Mouse (Mus musculus): ENCODE results near the gene Stox2. TPM values are rescaled to one million over a fixed set of nuclear protein-coding genes. Genes with fewer than 3 reads are reported as not detected.

The Stox2 gene
- total RNA-seq, 2 experiments from 2014 or later = 0.26 TPM; not detected in 1

DNA sequence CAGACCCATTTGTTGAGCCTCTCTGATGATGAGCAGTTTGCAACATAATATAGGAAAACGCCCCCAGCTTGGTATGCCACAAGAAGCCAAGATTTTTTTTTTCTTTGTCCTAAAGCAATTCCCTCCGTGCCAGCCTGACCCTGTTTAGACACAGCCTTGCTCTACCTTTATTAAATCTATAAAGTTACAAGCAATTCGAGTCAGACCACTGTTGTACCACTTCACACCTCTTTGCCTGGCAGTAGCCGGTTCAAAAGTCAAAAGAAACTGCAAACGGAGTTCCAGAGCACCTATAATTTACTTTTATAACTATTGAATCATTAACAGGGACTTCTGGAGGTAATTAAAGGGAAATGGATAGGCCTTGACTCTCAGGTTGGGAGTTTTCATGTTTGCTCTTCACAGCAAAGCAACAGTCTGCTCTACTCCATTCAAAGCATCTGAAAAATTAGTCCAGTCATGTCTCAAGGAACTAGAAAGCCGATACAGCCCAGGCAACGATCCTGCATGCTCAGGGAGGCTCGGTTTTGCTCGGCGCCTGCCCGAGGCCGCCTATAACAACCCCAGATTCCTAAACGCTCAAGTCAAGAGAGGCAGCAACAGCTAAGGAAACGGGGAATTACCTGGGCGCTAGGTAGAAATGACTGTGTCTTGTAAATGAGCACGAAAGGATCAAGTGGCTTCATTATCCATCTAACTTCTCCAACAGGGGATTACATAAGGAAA, 77.0 kb downstream of the Stox2 start:
- no peak for ATAC-seq (replicated peaks; ENCODE audit: low FRiP score, poor library complexity, severe bottlenecking)

DNA sequence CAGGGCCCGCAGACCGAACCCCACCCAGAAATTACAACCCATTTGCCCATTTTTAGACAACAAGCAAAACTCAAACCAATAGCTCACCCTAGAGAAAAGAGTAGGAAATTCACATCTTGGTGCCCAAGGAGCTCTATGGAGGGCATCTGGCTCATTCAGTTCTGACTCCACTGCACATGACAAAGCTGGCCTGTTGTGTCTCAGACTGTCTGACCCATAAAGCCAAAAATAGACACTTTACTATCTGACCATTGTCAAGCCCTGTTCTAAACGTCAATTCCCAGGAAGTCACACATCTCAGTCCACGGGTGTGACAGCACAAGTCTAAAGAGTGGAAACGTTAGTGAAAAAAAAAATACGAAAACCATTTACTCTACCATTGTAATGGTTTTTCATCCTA, 79.1 kb downstream of the Stox2 start:
- ATAC-seq (replicated peaks; ENCODE audit: low FRiP score, poor library complexity, severe bottlenecking) = no peak

DNA sequence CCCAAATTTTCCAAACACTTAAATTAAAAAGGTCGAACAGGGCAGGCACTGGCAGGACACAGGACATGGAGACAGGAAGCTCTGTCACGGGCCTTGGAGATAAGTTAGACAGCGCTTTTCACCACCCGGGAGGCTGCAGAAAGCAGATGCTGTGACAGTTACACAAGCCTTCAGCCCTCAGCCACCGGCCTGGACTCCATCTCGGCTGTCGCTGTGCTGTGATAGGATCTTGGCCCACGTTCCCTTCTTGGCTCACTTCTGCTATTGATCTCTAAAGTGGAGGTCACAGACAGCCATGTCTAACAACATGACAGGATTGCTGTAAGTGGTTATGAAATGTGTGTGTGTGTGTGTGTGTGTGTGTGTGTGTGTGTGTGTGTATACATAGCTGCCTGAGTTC, 82.9 kb downstream of the Stox2 start:
- no peak for ATAC-seq (replicated peaks; ENCODE audit: low FRiP score, poor library complexity, severe bottlenecking)

DNA sequence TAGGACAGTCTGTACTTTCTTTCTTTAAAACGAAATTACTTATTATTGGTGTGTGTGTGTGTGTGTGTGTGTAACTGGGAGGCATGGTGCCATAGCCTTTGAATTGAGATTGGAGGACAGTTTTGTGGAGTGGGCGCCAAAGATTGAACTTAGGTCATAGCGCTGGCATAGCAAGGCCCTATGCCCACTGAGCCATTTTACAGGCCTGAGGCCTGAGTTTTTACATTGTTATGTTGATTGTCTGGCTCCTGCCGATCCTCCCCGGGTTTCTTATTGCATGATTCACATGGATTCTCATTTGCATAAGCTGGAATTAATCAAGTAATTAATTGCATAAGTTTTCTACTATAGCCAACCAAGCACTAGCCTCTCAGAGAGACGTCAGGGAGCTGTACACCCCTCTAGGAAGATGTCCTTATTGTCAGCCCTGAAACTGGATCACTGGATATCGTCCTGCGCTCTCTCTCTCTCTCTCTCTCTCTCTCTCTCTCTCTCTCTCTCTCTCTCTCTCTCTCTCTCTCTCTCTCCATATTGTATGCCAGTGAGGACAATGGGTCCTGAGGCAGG, 90.7 kb downstream of the Stox2 start:
- no peak for ATAC-seq (replicated peaks; ENCODE audit: low FRiP score, poor library complexity, severe bottlenecking)

DNA sequence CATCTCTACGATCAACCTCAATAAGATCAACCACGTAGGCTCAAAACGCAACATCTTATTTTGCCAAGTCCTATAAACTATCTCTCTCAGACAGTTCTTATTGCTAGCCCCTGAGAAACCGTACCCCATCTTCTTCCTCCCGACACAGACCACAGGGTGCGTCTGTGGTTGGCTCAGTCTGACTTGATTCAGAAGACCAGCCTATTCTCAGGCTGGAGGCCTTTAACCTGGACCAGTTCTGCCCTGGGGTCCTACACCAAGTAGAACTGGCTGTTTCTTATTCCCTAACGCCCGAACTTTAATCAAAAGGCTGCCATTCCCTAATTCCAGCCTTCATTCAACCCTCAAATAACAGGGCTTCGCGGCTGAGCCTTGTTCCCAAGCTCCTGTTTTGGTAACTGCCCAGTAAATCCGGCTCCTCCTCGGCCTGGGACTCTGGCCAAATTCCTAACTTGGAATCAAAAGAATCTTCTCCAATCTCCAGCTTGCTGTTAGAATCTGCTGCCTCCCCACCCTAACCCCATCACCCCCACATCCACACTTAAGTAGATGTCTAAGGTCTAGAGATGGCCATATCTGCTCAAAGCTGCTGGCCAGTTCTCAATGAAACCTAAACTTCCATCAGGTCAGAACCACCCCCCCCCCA, 91.5 kb downstream of the Stox2 start:
- no peak for ATAC-seq (replicated peaks; ENCODE audit: low FRiP score, poor library complexity, severe bottlenecking)

DNA sequence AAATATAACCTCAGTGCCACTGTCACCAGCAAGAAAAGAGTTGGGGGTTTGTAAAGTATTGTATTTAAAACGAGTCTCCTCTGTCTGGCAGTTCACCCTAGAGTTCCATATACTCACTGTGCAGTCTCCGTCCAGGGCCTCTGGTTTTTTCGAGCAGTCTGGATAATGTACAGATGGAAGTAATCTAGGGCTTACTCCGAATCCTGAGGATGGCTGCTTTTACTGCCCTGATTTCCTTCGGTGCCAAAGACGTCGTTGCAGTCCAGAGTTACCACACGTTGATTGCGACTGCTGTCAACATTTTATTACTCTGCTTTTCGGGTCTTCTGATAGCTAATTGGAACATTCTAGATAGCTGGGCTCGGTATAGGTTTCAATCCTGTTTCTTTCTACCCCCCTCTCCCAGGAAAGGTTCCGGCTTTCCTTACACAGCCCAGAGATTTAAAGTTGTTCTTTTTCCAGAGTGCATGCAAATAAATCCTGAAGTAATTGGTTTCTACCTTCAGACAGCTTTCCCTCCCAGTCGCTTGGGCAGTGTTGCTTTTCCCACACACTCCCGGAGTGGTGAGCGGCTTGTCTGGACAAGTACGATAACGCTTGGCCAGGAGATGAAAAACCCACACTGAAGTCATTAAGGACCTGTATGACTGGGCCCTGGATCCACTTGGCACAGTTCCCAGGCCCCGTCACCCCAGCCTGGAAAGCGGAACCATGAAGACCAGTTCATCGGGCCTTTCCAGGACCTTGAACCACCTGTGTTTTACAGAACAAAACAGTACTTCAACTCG, 94.1 kb downstream of the Stox2 start:
- no peak for ATAC-seq (replicated peaks; ENCODE audit: low FRiP score, poor library complexity, severe bottlenecking)

DNA sequence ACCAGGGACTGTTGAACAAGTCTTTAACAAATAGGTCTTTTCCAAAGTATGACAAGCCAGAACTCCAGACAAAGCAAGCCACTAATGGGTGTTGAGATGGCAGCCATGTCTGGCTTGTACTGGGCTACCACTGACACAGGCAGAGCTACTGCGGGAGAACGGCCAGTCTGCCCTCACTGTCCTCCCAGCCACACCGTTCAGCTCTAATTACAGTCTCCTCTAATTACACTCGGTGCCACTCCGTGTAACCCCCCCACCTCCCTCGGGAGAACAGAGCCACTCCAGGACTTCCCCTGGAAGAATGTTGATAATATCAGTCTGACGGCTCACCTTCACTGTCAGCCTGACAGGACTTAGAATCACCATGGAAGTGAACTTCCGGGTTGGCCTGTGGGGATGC, 97.1 kb downstream of the Stox2 start:
- no peak for ATAC-seq (replicated peaks; ENCODE audit: low FRiP score, poor library complexity, severe bottlenecking)

DNA sequence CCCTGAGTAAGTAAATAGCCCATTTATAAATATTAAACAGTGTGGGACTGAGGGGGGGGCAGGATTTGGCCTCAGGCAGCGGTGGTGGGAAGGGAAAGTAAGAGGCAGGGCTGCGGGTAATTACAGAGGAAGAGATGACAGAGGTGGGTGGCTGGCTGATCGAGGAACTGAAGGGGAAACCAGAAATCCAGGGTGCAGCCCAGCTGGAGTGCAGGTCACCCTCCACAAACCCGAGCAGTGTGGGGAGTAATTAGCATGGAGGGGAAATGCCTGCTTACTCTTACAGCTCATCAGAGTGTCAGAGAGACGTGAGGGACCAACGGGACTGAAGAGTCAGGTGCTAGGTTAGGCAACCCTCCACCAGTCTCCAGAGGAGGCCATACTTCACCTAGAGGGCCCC, 98.4 kb downstream of the Stox2 start:
- ATAC-seq (replicated peaks; ENCODE audit: low FRiP score, poor library complexity, severe bottlenecking) = no peak

DNA sequence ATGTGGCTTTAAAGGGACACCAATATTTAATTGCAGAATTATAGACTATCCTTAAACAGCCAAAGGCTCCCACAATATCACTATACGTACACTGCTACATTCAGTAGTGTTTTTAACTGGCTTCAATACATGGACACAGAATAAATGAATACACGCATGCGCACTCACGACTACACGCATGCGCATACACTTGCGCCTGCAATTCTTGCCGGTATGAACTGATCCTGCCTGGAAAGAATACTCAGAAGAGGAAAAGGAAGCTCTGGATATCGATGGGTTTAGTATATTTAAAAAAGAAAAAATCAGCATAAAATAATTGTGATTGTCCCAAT, 100.4 kb downstream of the Stox2 start:
- ATAC-seq (replicated peaks; ENCODE audit: low FRiP score, poor library complexity, severe bottlenecking) = no peak

DNA sequence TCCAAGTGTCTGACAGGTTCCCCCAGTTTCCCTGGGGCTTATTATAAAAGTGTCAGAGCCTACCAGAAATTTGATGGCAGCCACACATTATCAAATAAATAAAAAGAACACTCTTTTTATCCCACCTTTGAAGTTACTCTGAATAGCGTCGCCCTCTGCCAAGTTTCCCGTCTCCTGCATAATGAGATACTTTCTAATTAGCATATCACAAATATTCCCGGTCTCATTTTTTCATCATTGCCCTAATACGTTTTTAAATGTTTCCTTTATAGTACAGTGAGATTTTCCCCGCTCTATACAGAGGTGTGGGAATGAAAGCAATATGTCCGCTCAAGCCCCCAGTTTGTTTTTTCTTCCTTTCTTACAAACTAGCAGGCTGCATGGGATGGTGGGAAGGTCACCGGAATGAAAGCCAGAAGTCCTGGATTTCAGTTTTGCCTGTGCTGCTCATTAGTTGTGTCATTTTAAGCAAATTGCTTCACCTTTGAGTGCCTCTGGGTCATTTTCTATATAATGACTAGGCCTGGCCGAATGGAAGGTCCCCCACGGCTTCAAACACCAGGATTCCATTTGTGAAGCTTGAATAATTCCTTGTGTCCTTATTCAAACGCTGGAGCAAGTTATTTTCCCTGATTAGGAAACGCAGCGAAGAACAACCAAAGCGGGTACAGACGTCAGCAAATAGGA, 100.9 kb downstream of the Stox2 start:
- no peak for ATAC-seq (replicated peaks; ENCODE audit: low FRiP score, poor library complexity, severe bottlenecking)

DNA sequence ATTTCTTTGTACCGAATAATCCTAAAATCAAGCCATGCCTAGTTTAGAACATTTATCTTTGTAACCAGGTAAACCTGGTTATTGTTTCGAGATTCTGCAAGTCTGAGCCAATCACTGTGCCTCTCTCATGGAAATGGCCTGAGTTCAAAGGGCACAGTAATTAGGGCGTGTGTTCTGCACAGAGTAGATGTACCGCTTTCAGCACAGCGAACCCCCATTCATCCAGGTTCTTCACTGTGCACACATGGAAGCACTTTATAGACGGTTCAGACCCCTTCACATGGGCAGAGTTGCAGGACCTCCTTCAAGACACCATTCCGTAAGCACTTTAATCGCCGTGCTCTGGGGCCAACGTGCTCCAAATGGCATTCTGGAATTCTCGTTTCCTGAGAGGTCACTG, 104.7 kb downstream of the Stox2 start:
- ATAC-seq (replicated peaks; ENCODE audit: low FRiP score, poor library complexity, severe bottlenecking) = no peak

DNA sequence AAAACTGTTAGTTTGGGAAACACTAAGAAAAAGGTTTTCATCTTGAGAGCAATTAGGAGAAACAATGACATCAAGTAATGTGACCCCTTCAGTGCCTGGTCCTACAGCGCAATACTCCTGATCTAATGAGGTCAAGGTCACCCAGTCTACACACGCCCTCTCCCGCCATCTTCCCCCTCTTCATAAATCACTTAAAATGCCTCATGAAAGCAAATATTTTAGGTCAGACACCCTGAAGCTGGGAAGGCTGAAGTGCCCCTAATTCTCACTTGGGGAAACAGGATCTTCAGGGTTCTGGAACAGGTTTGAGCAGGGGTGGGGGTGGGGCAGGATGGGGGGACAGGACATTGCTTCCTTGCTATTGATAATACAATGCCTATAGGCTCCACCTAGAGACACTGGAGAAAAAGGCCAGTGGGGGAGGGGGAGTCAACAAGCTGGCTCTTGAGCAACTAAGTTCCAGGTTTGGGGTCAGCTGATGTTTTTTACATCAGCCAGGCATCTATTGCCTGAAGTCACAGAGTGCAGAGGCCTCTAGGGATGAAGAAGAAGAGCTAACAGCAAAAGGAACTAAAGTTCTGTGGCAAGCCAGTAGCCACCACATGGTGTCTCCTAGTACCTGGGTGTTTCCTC, 107.4 kb downstream of the Stox2 start:
- ATAC-seq (replicated peaks; ENCODE audit: low FRiP score, poor library complexity, severe bottlenecking) = no peak

DNA sequence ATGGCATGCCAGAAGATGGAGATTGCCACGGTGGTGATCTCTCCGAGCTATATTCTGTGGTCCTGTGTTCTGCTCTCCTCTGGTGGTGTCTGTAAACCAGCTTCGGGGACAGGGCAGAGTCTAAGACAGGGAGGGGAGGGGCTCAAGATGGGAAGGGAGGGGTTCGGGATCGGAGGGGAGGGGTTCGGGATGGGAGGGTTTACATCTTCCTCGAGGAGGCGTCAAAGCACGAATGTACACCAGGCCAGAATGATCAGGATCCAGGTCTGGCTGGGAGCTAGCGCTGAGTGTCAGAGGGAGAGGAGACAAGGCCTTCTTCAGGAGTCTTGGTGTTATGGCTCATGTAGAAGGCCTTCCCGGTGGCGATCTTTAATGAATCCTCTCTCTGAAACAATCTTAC, 109.7 kb downstream of the Stox2 start:
- ATAC-seq (replicated peaks; ENCODE audit: low FRiP score, poor library complexity, severe bottlenecking) = no peak

DNA sequence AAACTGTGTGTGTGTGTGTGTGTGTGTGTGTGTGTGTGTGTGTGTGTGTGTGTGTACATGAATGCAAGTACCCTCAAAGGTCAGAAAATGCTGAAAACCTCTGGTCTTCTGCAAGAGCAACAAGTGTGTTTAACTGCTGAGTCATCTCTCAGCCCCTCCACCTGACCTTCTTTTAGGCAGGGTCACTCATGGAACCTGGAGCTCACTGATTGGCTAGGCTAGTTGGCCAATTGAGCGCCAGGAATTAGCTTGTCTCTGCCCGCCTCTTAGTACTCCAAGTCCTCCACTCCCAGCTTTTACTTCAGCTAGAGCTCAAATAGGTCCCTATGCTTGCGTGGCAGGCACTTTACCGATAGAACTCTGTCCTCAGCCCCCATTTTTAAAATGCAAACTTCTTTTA, 110.2 kb downstream of the Stox2 start:
- ATAC-seq (replicated peaks; ENCODE audit: low FRiP score, poor library complexity, severe bottlenecking) = no peak

DNA sequence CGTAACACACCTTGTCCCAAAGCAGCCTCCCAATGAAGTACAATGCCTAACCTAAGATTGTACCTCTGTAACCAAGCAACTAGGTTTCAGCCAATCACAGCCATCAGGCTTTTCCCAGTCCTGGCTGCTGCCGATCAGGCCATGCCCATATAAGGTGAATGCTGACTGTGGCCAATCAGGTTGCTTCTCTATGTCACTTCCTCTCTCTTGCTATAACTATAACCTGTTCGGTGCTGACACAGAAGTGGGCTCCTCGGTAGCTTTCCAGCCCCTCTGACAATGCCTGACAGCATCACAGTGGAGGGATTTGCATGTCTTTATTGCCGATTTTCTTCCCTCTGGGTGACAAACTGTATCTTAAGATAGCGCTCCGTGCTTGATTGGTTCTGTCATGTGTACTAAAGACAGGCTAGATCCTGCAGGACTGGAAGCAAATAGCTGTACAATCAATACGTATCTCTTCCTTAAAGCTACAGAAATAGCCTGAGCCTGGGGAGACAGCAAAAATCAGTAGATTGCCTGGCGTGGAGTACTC, 111.9 kb downstream of the Stox2 start:
- ATAC-seq (replicated peaks; ENCODE audit: low FRiP score, poor library complexity, severe bottlenecking) = no peak

DNA sequence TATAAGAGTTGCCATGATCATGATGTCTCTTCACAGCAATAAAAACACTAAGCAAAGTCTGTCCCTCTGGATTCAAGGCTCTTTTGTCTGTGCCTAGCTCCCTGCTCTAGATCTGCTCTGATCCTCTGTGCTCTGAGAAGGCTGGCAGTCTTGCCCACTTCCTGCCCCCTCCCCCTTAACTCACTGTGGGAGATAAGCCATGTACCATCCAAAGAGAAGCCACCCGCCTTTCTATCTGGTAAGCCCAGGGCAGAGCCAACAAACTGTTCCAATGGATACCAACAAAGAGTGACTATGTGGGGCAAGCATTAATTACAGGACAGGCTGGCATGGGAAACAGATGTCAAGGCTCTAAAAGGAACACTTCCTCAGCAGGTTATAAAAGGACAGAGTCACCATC, 113.2 kb downstream of the Stox2 start:
- no peak for ATAC-seq (replicated peaks; ENCODE audit: low FRiP score, poor library complexity, severe bottlenecking)

DNA sequence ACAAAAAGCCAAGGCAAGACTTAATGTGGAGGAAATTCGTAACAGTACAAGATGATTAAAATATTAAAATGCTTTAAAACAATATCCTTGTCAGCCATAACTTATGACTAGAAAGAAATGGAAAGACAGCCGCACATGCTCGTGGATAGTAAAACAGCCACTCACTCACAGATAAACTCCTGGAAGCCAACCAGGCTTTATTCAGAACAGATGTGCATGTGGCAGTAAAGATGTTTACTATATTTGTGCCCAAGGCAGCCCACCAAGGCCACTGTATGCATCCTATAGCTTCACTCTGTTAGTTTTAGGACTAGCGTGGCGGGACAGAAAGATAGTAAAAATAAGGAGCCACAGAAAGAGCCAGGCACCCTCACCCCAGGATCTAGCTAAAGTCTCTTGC, 115.2 kb downstream of the Stox2 start:
- no peak for ATAC-seq (replicated peaks; ENCODE audit: low FRiP score, poor library complexity, severe bottlenecking)

DNA sequence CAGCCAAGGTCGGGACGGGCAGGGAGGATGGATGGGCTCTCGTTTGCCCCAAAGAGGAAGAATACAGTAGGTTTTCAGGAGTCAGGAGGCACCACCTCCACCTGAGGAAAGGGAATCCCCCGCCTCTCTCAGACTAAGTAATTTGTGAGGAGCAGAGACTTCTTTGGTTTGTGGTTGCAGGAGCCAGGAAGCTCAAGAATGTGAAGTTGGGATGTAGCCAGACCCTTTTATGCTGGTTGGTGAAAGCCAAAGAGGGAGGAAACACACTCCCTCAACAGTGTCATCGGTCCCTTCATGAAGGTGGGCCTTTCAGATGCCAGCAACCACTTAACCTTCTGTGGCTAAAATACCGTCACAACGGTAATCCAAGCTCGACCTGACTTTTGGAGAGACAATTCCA, 119.8 kb downstream of the Stox2 start:
- no peak for ATAC-seq (replicated peaks; ENCODE audit: low FRiP score, poor library complexity, severe bottlenecking)

DNA sequence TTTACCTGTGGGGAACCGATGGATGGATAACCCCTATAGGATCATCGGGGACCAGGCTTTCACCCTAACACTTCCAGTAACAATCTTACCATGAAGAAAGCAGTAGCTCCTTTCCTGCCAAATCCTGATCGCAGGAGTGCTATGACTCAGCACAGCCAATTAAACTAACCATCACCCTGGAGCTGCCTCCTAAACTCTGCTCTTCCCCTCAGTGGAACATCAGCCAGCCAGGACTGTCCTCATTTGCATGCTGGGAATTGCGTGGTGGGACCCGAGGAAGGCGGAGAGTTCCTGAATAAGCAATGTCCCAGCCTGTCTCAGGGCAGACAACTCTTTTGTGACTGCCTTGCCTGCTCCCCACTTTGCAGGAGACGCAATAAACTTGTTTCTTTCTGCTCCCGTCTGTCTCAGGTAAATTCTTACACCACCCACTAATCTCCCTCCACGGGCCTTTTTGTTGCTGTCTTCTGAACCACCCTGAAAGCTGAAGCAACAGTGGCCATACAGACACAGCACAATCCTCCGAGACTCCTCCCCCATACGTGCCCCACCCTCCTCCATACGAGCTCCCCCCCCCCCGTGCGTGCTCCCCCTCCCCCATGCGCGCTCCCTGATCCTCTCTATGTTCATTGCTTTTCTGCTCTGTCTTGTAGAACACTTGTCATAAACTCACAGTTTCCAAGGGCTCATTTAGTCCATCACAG, 121.9 kb downstream of the Stox2 start:
- no peak for ATAC-seq (replicated peaks; ENCODE audit: low FRiP score, poor library complexity, severe bottlenecking)

Measured in erythroblast, adult 5-6 weeks (primary cell).